ENCODE assay signal across 8 mouse cellular contexts in the genomic region with DNA sequence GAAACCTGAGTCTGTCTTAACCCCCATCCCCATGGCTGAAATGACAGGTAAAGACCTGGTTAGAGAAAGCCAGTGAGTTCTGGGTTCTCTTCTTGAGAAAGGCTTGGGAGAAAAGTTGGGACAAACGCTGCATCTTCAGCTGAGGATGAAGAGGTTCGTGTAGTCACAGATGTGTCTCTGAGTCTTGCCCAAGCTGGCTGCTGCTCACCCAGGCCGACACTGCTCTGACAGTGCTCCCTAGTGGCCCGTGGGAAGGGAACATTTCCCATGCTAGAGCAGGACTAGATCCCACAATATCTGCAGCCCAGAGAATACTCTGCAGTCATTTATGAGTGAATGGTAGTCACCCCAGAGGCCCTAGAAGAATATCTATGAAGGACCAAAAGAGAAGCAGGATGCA.
A peak's percentile ranks its signal among the peaks of the same experiment; 100 is the strongest.
DNase-seq lines count a peak whose midpoint lies in the region; TF ChIP-seq lines count a peak whose summit lies in the region.
"Had no signal": no experiment of that assay in that cellular context is flagged by ENCODE, and none has a peak within 500 bp of the region (broad histone marks: within the 10 kb centered on the region; RNA-seq: fewer than 3 reads in every experiment).

No protein-coding gene starts in this region.

- 22% methylated on average over 4 of the region's 4 CpGs for WGBS in bone marrow, adult 2 months
- WGBS in small intestine, adult 2 months: 51% methylated on average over 4 of the region's 4 CpGs

- H3K27ac ChIP-seq in bone marrow, adult 2 months (ENCODE audit: control insufficient read depth, insufficient read depth, low read depth, low read length, poor library complexity): no peak overlapping the region
- no peak overlapping the region for H3K27ac ChIP-seq in small intestine, adult 2 months (ENCODE audit: insufficient read depth, low read depth, low read length)
- H3K27ac ChIP-seq: limb, embryonic 12.5 days had no signal

- H3K4me3 ChIP-seq in bone marrow, adult 2 months (replicated peaks; ENCODE audit: control insufficient read depth, low read depth, low read length): no peak overlapping the region
- H3K4me3 ChIP-seq in small intestine, adult 2 months (ENCODE audit: low read depth, low read length): no peak overlapping the region
- H3K4me3 ChIP-seq: limb, embryonic 12.5 days had no signal

- peaks cover 4% of the 10 kb centered on the region for H3K4me1 ChIP-seq in bone marrow, adult 2 months (ENCODE audit: control insufficient read depth, insufficient read depth, low read length)
- no peaks in the 10 kb centered on the region for H3K4me1 ChIP-seq in small intestine, adult 2 months (ENCODE audit: control insufficient read depth, insufficient read depth, insufficient read length, low read length)

- intact Hi-C loops in heart, postnatal 25 days (cut with DNase I): loop anchor here (1.0 to 10.0 kb wide), 6 partner anchors 46 to 369 kb away; no protein-coding TSS in a partner anchor

- H3K36me3 ChIP-seq in small intestine, adult 2 months (ENCODE audit: control insufficient read depth, insufficient read depth, low read length): no peaks in the 10 kb centered on the region
- H3K36me3 ChIP-seq: limb, embryonic 12.5 days had no signal

- TF ChIP-seq CTCF in bone marrow, adult 2 months (IDR thresholded peaks at IDR 0.05; ENCODE audit: control insufficient read depth, insufficient read depth, low read length): peak; percentile 64; the same call in 1 of the 2 replicates
- TF ChIP-seq CTCF in small intestine, adult 2 months (IDR thresholded peaks at IDR 0.05; ENCODE audit: extremely low read depth, insufficient read length, insufficient replicate concordance, low read depth, low read length): peak; percentile 25; the same call in 1 of the 2 replicates

- DNase-seq in right cerebral cortex, adult 18-20 months: peak; percentile 2
- no peak for DNase-seq in right cerebral cortex, postnatal 25 days
- peak; percentile 36 for DNase-seq in heart, postnatal 25 days (ENCODE audit: low spot score)
- no peak for DNase-seq in frontal cortex, postnatal 14 days (ENCODE audit: low spot score in 2 of 2)
- DNase-seq in layer of hippocampus, postnatal 10 days (ENCODE audit: low spot score in 2 of 2): no peak

- H3K27me3 ChIP-seq in small intestine, adult 2 months (ENCODE audit: control insufficient read depth, insufficient read depth, low read length): no peaks in the 10 kb centered on the region
- H3K27me3 ChIP-seq: limb, embryonic 12.5 days had no signal

- TF ChIP-seq POLR2A in bone marrow, adult 2 months (IDR thresholded peaks at IDR 0.05; ENCODE audit: borderline replicate concordance, control insufficient read depth, low read depth, low read length): no peak
- TF ChIP-seq POLR2A in small intestine, adult 2 months (IDR thresholded peaks at IDR 0.05; ENCODE audit: low read depth, low read length): no peak

Comparison
In these comparisons a context has a peak if more than half of its experiments do, and no peak if none do; other contexts are left out.
1. DNase-seq: peak in right cerebral cortex, adult 18-20 months (single experiment) and heart, postnatal 25 days (single experiment); none in right cerebral cortex, postnatal 25 days (single experiment), frontal cortex, postnatal 14 days (0 of 2) and layer of hippocampus, postnatal 10 days (0 of 2).